Mouse (Mus musculus) lung, embryonic 14.5 days (tissue): ENCODE measurements at regions not wholly inside any gene's neighbourhood (a gene's known extent, or its start where the extent isn't known, plus 50 kb on each side); places are given as distances from the start of the nearest gene placed in this dataset.
"Not testable (repeated sequence)": the region's sequence is repeated elsewhere in the genome, so short reads cannot be mapped to it uniquely, and the experiment has no call there.

Experiments used
- ATAC-seq: fragments of 200-750 bp; cut with Nextera tagmentation; 2 replicates; pipeline ENCODE4 v1.8.0; 2017; ENCODE audit warnings: mild to moderate bottlenecking, moderate TSS enrichment, moderate library complexity; ENCODE audit not compliant: insufficient read depth
- DNase-seq: peaks from one replicate; pipeline ENCODE4 v3.0.0-alpha.2; 2015
- H3K27ac ChIP-seq: fragments of 300-500 bp; sonication (generic); 2 replicates; pipeline ENCODE4 v1.5.1; 2014; ENCODE audit warnings: low read depth, mild to moderate bottlenecking, moderate library complexity
- H3K27me3 ChIP-seq: fragments of 300-500 bp; sonication (generic); 2 replicates; pipeline ENCODE4 v1.6.1; 2014; ENCODE audit warnings: low read length, control low read depth; ENCODE audit not compliant: insufficient read depth
- H3K36me3 ChIP-seq: fragments of 300-500 bp; sonication (generic); 2 replicates; pipeline ENCODE4 v1.6.1; 2014; ENCODE audit warnings: control low read depth; ENCODE audit not compliant: insufficient read depth
- H3K4me1 ChIP-seq: fragments of 300-500 bp; sonication (generic); 2 replicates; pipeline ENCODE4 v1.6.1; 2014; ENCODE audit warnings: antibody characterized with exemption, control low read depth; ENCODE audit not compliant: insufficient read depth
- H3K4me2 ChIP-seq: fragments of 300-500 bp; sonication (generic); 2 replicates; pipeline ENCODE4 v1.6.1; 2014; ENCODE audit warnings: mild to moderate bottlenecking
- H3K4me3 ChIP-seq: fragments of 300-500 bp; sonication (generic); 2 replicates; pipeline ENCODE4 v1.5.1; 2014; ENCODE audit warnings: low read depth, low read length
- H3K9ac ChIP-seq: fragments of 300-500 bp; sonication (generic); 2 replicates; pipeline ENCODE4 v1.6.1; 2014
- H3K9me3 ChIP-seq: fragments of 300-500 bp; sonication (generic); 2 replicates; pipeline ENCODE4 v1.6.1; 2016; ENCODE audit warnings: low read depth, low read length, control low read depth
- CTCF ChIP-seq: IDR thresholded peaks from 2 replicates; pipeline ENCODE4 v1.5.1; 2016; ENCODE audit warnings: antibody characterized with exemption, low read depth
- WGBS: fragments of 180-500 bp; shearing (Covaris S2); extraction: QIAGEN DNeasy Blood & Tissue Kit; methylation state at CpG from one replicate; pipeline ENCODE4 v1.1.7; 2014; 5-methylcytosine and 5-hydroxymethylcytosine counted together

DNA sequence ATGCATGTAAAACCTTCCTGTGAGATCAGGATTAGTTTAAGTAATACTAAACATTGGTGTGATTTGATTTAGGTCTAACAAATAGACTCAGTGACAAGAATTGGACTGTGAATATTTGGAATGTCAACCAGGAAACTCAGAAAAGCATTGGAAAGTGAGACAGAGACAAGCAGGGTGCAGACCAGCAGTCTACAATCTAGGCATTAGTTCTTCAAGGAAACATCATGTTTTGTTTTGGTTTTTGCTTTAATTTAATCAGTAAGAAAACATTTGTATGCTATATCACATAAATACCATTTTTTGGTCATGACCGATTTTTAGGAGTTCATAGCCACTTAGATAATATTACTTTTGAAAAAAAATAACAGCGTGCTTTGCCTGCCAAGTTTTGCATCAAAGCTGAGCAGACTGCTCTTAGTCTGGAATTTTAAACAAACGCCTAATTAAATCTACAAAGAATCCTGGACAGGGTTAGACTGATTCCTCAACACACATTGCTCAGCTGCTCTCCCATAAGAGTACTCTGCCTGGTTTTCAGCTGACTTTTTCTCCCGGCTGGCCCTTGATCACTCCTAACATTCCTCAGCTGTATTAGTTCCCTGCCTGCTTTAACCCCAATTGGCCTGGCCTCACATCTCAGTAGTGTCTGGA, 396.5 kb upstream of the Kcnh7 start:
- no peak overlapping the region for H3K9ac ChIP-seq
- H3K36me3 ChIP-seq, result no peaks in the 10 kb centered on the region
- H3K27me3 ChIP-seq, result no peaks in the 10 kb centered on the region
- 0 out of 2 replicates have a peak overlapping the region, but pooled peaks have one; percentile 50 for H3K27ac ChIP-seq
- TF ChIP-seq CTCF, result no peak
- DNase-seq (peak; percentile 83), ATAC-seq (peak; percentile 96)
- no peak overlapping the region for H3K4me2 ChIP-seq
- 22% methylated on average over 4 of the region's 4 CpGs for WGBS
- H3K9me3 ChIP-seq, result no peaks in the 10 kb centered on the region
- H3K4me1 ChIP-seq, result no peaks in the 10 kb centered on the region
- H3K4me3 ChIP-seq, result no peak overlapping the region

- Histone ChIP-seq H3K9me3 (no peaks in the 10 kb centered on the region), H3K27ac (no peak overlapping the region), H3K27me3 (no peaks in the 10 kb centered on the region), H3K4me1 (no peaks in the 10 kb centered on the region), H3K36me3 (no peaks in the 10 kb centered on the region), H3K4me2 (no peak overlapping the region), H3K4me3 (no peak overlapping the region), H3K9ac (no peak overlapping the region)
- WGBS, result 75% methylated on average over 5 of the region's 5 CpGs
- no peak for TF ChIP-seq CTCF
- ATAC-seq, result no peak
- no peak for DNase-seq
Measured at GRCm38 (mm10) chr2:63575172-63575571, 391.1 kb upstream of the Kcnh7 start.

GRCm38 (mm10) chr2:63574008-63574703, 390.1 kb upstream of the Kcnh7 start:
- DNase-seq, result no peak
- Histone ChIP-seq H3K27ac (no peak overlapping the region), H3K4me1 (no peaks in the 10 kb centered on the region), H3K9ac (no peak overlapping the region), H3K4me2 (no peak overlapping the region), H3K9me3 (no peaks in the 10 kb centered on the region), H3K4me3 (no peak overlapping the region), H3K27me3 (no peaks in the 10 kb centered on the region), H3K36me3 (no peaks in the 10 kb centered on the region)
- WGBS, result 22% methylated on average over 4 of the region's 4 CpGs
- peak; percentile 28; the same call in 1 of the 2 replicates for ATAC-seq
- TF ChIP-seq CTCF, result no peak

- no peak overlapping the region for H3K27ac ChIP-seq
- no peaks in the 10 kb centered on the region for H3K36me3 ChIP-seq
- H3K27me3 ChIP-seq, result no peaks in the 10 kb centered on the region
- H3K4me1 ChIP-seq, result no peaks in the 10 kb centered on the region
- WGBS, result 49% methylated on average over 9 of the region's 9 CpGs
- H3K9me3 ChIP-seq, result no peaks in the 10 kb centered on the region
- H3K4me3 ChIP-seq, result no peak overlapping the region
- H3K4me2 ChIP-seq, result no peak overlapping the region
- ATAC-seq, result no peak
- TF ChIP-seq CTCF, result no peak
- no peak overlapping the region for H3K9ac ChIP-seq
- no peak for DNase-seq
Measured at GRCm38 (mm10) chr2:63573015-63573807, 389.1 kb upstream of the Kcnh7 start.

GRCm38 (mm10) chr2:63556858-63557419, 372.9 kb upstream of the Kcnh7 start:
- WGBS, result 63% methylated on average over 3 of the region's 3 CpGs
- Histone ChIP-seq H3K9ac (no peak overlapping the region), H3K4me3 (no peak overlapping the region), H3K36me3 (no peaks in the 10 kb centered on the region), H3K4me1 (no peaks in the 10 kb centered on the region), H3K27me3 (no peaks in the 10 kb centered on the region), H3K27ac (no peak overlapping the region), H3K4me2 (no peak overlapping the region), H3K9me3 (no peaks in the 10 kb centered on the region)
- ATAC-seq (no peak), DNase-seq (no peak)
- no peak for TF ChIP-seq CTCF

DNA sequence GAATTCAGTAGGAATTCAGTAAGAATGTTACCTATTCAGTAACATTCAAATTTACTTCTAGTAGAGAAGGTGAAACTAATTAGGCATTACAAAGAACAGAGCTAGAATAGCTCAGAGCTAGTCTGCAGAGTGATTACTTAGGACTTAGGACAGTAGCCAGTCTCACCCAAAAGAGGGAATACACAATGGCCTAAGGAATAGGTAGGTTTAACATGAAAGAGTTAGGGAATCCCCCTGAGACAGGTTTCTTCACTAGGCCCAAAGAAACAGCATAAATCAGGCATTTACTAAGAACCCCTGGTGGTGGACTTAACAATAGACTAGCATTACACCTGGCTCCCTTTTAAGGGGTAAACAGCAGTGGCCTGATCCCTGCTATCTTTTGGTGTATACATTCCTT, 357.7 kb upstream of the Kcnh7 start:
- DNase-seq, H3K27me3 ChIP-seq, ATAC-seq, H3K9ac ChIP-seq, H3K27ac ChIP-seq, H3K9me3 ChIP-seq, H3K4me3 ChIP-seq, H3K4me2 ChIP-seq, H3K4me1 ChIP-seq, H3K36me3 ChIP-seq: not testable (repeated sequence)

- H3K4me2 ChIP-seq, result no peak overlapping the region
- H3K9me3 ChIP-seq, result no peaks in the 10 kb centered on the region
- WGBS, result 87% methylated on average over 2 of the region's 2 CpGs
- no peaks in the 10 kb centered on the region for H3K27me3 ChIP-seq
- H3K4me1 ChIP-seq, result no peaks in the 10 kb centered on the region
- no peak for TF ChIP-seq CTCF
- H3K36me3 ChIP-seq, result no peaks in the 10 kb centered on the region
- H3K27ac ChIP-seq, result no peak overlapping the region
- no peak overlapping the region for H3K9ac ChIP-seq
- ATAC-seq (no peak), DNase-seq (no peak)
- H3K4me3 ChIP-seq, result no peak overlapping the region
Measured at GRCm38 (mm10) chr2:63518534-63518933, 334.4 kb upstream of the Kcnh7 start.
